Mouse (Mus musculus): Measurements from ENCODE around the gene Zfp947.
"Not testable (repeated sequence)": the region's sequence is repeated elsewhere in the genome, so short reads cannot be mapped to it uniquely, and the experiment has no call there.

DNA sequence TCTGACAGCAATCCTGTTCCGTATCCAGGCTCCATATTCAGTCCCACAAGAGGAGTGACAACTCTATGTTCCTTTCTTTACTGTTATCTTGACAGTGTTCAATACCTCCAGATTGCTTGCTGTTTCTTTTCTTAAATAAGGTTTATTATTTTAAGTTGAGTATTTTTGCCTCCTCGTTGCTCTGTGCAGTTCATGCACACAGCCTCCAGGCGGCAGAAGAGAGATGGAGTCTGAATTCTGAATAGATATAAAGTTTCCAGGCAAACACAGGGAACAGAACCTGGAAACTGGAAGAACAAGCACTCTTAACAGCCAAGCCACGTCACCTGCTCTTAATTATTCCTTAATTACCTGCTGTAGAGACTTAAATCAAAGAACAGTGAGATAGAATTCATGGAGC is 12.0 kb downstream of the Zfp947 start:
- not testable (repeated sequence) for TF ChIP-seq CTCF (IDR thresholded peaks at IDR 0.05; ENCODE audit: low read depth); EP300 (optimal IDR thresholded peaks at IDR 0.05)

Measured in stomach, postnatal 0 days (tissue).